Mouse (Mus musculus) myocyte (in vitro differentiated cells): ENCODE measurements around the gene Fat3.

ENCODE experiments used
- CEBPB ChIP-seq: IDR thresholded peaks from 2 replicates; pipeline ENCODE4 v1.6.1; 2011; ENCODE audit warnings: mild to moderate bottlenecking, moderate library complexity; ENCODE audit not compliant: poor library complexity, insufficient read depth, severe bottlenecking
- E2F4 ChIP-seq: IDR thresholded peaks from one replicate; pipeline ENCODE4 v1.6.1; 2011; ENCODE audit warnings: mild to moderate bottlenecking, control low read depth, moderate library complexity; ENCODE audit not compliant: insufficient read depth
- MAX ChIP-seq: IDR thresholded peaks from one replicate; pipeline ENCODE4 v1.6.1; 2011; ENCODE audit warnings: low read depth, mild to moderate bottlenecking, control low read depth
- MYOD1 ChIP-seq, 3 experiments: IDR thresholded peaks; one replicate each; pipeline ENCODE4 v1.6.1; 2011; ENCODE audit warnings: control low read depth in 2 of 3, low read depth in 2 of 3, mild to moderate bottlenecking in 2 of 3, moderate library complexity in 1 of 3; ENCODE audit not compliant: insufficient read length in 2 of 3, control insufficient read depth in 1 of 3
- MYOG ChIP-seq, 3 experiments: IDR thresholded peaks; one replicate each; pipeline ENCODE4 v1.6.1; 2011; ENCODE audit warnings: control low read depth in 2 of 3, low read depth in 2 of 3, mild to moderate bottlenecking in 2 of 3; ENCODE audit not compliant: insufficient read length in 2 of 3, control insufficient read depth in 1 of 3, insufficient read depth in 1 of 3
- POLR2A ChIP-seq: IDR thresholded peaks from one replicate; pipeline ENCODE4 v1.6.1; 2011; ENCODE audit warnings: low read depth, mild to moderate bottlenecking, control low read depth, moderate library complexity; ENCODE audit not compliant: insufficient read length
- POLR2AphosphoS2 ChIP-seq: IDR thresholded peaks from one replicate; pipeline ENCODE4 v1.6.1; 2011; ENCODE audit warnings: low read depth, control low read depth; ENCODE audit not compliant: insufficient read length
- REST ChIP-seq: IDR thresholded peaks from one replicate; pipeline ENCODE4 v1.6.1; 2011; ENCODE audit warnings: mild to moderate bottlenecking, control low read depth, moderate library complexity; ENCODE audit not compliant: insufficient read depth, insufficient read length
- SRF ChIP-seq: IDR thresholded peaks from one replicate; pipeline ENCODE4 v1.6.1; 2011; ENCODE audit warnings: low read depth; ENCODE audit not compliant: control insufficient read depth, insufficient read length
- TCF12 ChIP-seq: IDR thresholded peaks from one replicate; pipeline ENCODE4 v1.6.1; 2011; ENCODE audit warnings: mild to moderate bottlenecking, control low read depth; ENCODE audit not compliant: poor library complexity, insufficient read depth, severe bottlenecking
- TCF3 ChIP-seq: IDR thresholded peaks from one replicate; pipeline ENCODE4 v1.6.1; 2011; ENCODE audit warnings: low read depth, control low read depth; ENCODE audit not compliant: insufficient read length
- USF1 ChIP-seq: IDR thresholded peaks from one replicate; pipeline ENCODE4 v1.6.1; 2011; ENCODE audit warnings: low read depth, mild to moderate bottlenecking, control low read depth, moderate library complexity

GRCm38 (mm10) chr9:16212628-16213027 lies 288.5 kb downstream of the Fat3 start:
- TF ChIP-seq POLR2A, result no peak
- no peak for TF ChIP-seq POLR2AphosphoS2
- TF ChIP-seq E2F4, result no peak
- TF ChIP-seq MYOD1 (IDR thresholded peaks at IDR 0.05; ENCODE audit: control insufficient read depth in 1 of 3, insufficient read length in 2 of 3, low read depth in 2 of 3), result no peak
- no peak for TF ChIP-seq USF1
- no peak for TF ChIP-seq TCF3
- TF ChIP-seq MAX, result no peak
- TF ChIP-seq CEBPB, result no peak
- TF ChIP-seq REST, result no peak
- no peak for TF ChIP-seq TCF12
- no peak for TF ChIP-seq MYOG (IDR thresholded peaks at IDR 0.05; ENCODE audit: control insufficient read depth in 1 of 3, insufficient read depth in 1 of 3, insufficient read length in 2 of 3, low read depth in 2 of 3)
- TF ChIP-seq SRF, result no peak
